Mouse (Mus musculus): Measurements from ENCODE around the gene Yeats2. TPM values are rescaled to one million over a fixed set of nuclear protein-coding genes. Genes with fewer than 3 reads are reported as not detected.
A peak's percentile ranks its signal among the peaks of the same experiment; 100 is the strongest.

Yeats2 gene
- polyA plus RNA-seq (2014; fragmentation: Nextera tagmentation; extraction: Ambion mirVana), result 46.3 and 53.3 TPM in 2 replicates

- TF ChIP-seq CTCF (IDR thresholded peaks at IDR 0.05; ENCODE audit: low read depth), result 0 out of 2 replicates have a peak, but pooled peaks have one; percentile 8
- Histone ChIP-seq H3K27me3 (ENCODE audit: insufficient read depth, low read length) (no peaks in the 10 kb centered on the region), H3K4me2 (peak within 1 kb of the TSS; percentile 85), H3K9me3 (ENCODE audit: low read depth, low read length) (no peaks in the 10 kb centered on the region), H3K9ac (peak within 1 kb of the TSS; percentile 91), H3K4me3 (ENCODE audit: low read depth, low read length) (peak within 1 kb of the TSS; percentile 81), H3K4me1 (ENCODE audit: insufficient read depth) (peaks cover 11% of the 10 kb centered on the region; the same call in 1 of the 2 replicates), H3K36me3 (ENCODE audit: insufficient read depth) (peaks cover 10% of the 10 kb centered on the region; the same call in 1 of the 2 replicates), H3K27ac (ENCODE audit: low read depth) (peak within 1 kb of the TSS; percentile 92)
- DNase-seq (peak; percentile 85), ATAC-seq (ENCODE audit: insufficient read depth) (peak; percentile 95)
- under 1% methylated on average over 76 of the region's 92 CpGs for WGBS
Measured at GRCm38 (mm10) chr16:20140772-20141531, at the start of gene Yeats2. Gene Yeats2, plus strand, starts transcription at chr16:20141063.

GRCm38 (mm10) chr16:20095966-20096365 is 44.9 kb upstream of the Yeats2 start:
- Histone ChIP-seq H3K27me3 (ENCODE audit: insufficient read depth, low read length) (no peaks in the 10 kb centered on the region), H3K27ac (ENCODE audit: low read depth) (no peak overlapping the region), H3K9me3 (ENCODE audit: low read depth, low read length) (no peaks in the 10 kb centered on the region), H3K9ac (no peak overlapping the region), H3K36me3 (ENCODE audit: insufficient read depth) (no peaks in the 10 kb centered on the region), H3K4me3 (ENCODE audit: low read depth, low read length) (no peak overlapping the region), H3K4me2 (no peak overlapping the region), H3K4me1 (ENCODE audit: insufficient read depth) (no peaks in the 10 kb centered on the region)
- TF ChIP-seq CTCF (IDR thresholded peaks at IDR 0.05; ENCODE audit: low read depth), result peak; percentile 56; the same call in 1 of the 2 replicates
- WGBS, result 73% methylated on average over 2 of the region's 2 CpGs
- peak; percentile 38 for DNase-seq
- ATAC-seq (ENCODE audit: insufficient read depth), result no peak

GRCm38 (mm10) chr16:20097069-20097710 is 43.7 kb upstream of the Yeats2 start, which contains the start of gene Klhl24:
Gene Klhl24, plus strand, starts transcription at chr16:20097542.
- no peaks in the 10 kb centered on the region for H3K36me3 ChIP-seq (ENCODE audit: insufficient read depth)
- H3K4me2 ChIP-seq, result peak within 1 kb of the TSS; percentile 61
- H3K27ac ChIP-seq (ENCODE audit: low read depth), result peak within 1 kb of the TSS; percentile 99
- peak; percentile 77 for TF ChIP-seq CTCF (IDR thresholded peaks at IDR 0.05; ENCODE audit: low read depth)
- ATAC-seq (ENCODE audit: insufficient read depth), result peak; percentile 94
- no peaks in the 10 kb centered on the region for H3K27me3 ChIP-seq (ENCODE audit: insufficient read depth, low read length)
- peak within 1 kb of the TSS; percentile 92 for H3K4me3 ChIP-seq (ENCODE audit: low read depth, low read length)
- under 1% methylated on average over 29 of the region's 29 CpGs for WGBS
- H3K9me3 ChIP-seq (ENCODE audit: low read depth, low read length), result no peaks in the 10 kb centered on the region
- no peaks in the 10 kb centered on the region for H3K4me1 ChIP-seq (ENCODE audit: insufficient read depth)
- peak; percentile 98 for DNase-seq
- peak within 1 kb of the TSS; percentile 94 for H3K9ac ChIP-seq

- Histone ChIP-seq H3K4me1 (ENCODE audit: insufficient read depth) (no peaks in the 10 kb centered on the region), H3K4me2 (peak overlapping the region; percentile 61), H3K9ac (peak overlapping the region; percentile 94), H3K4me3 (ENCODE audit: low read depth, low read length) (peak overlapping the region; percentile 92), H3K9me3 (ENCODE audit: low read depth, low read length) (no peaks in the 10 kb centered on the region), H3K27ac (ENCODE audit: low read depth) (peak overlapping the region; percentile 99), H3K27me3 (ENCODE audit: insufficient read depth, low read length) (no peaks in the 10 kb centered on the region), H3K36me3 (ENCODE audit: insufficient read depth) (no peaks in the 10 kb centered on the region)
- DNase-seq, result peak; percentile 96
- TF ChIP-seq CTCF (IDR thresholded peaks at IDR 0.05; ENCODE audit: low read depth), result no peak
- WGBS, result under 1% methylated on average over 59 of the region's 61 CpGs
- peak; percentile 95 for ATAC-seq (ENCODE audit: insufficient read depth)
Measured at GRCm38 (mm10) chr16:20097711-20098374, 43.0 kb upstream of the Yeats2 start.

- Histone ChIP-seq H3K9me3 (ENCODE audit: low read depth, low read length) (peaks cover 3% of the 10 kb centered on the region; the same call in 1 of the 2 replicates), H3K9ac (peak overlapping the region; percentile 94), H3K4me2 (peak overlapping the region; percentile 61), H3K4me3 (ENCODE audit: low read depth, low read length) (peak overlapping the region; percentile 92), H3K36me3 (ENCODE audit: insufficient read depth) (peaks cover 3% of the 10 kb centered on the region; the same call in 1 of the 2 replicates), H3K27me3 (ENCODE audit: insufficient read depth, low read length) (no peaks in the 10 kb centered on the region), H3K4me1 (ENCODE audit: insufficient read depth) (no peaks in the 10 kb centered on the region), H3K27ac (ENCODE audit: low read depth) (peak overlapping the region; percentile 99)
- TF ChIP-seq CTCF (IDR thresholded peaks at IDR 0.05; ENCODE audit: low read depth), result no peak
- 4% methylated on average over 4 of the region's 4 CpGs for WGBS
- DNase-seq, result no peak
- no peak for ATAC-seq (ENCODE audit: insufficient read depth)
Measured at GRCm38 (mm10) chr16:20098375-20098727, 42.5 kb upstream of the Yeats2 start.

- H3K36me3 ChIP-seq (ENCODE audit: insufficient read depth), result peaks cover 10% of the 10 kb centered on the region; the same call in 1 of the 2 replicates
- no peak overlapping the region for H3K9ac ChIP-seq
- 0 out of 2 replicates have a peak, but pooled peaks have one; percentile 5 for TF ChIP-seq CTCF (IDR thresholded peaks at IDR 0.05; ENCODE audit: low read depth)
- DNase-seq, result peak; percentile 55
- H3K4me3 ChIP-seq (ENCODE audit: low read depth, low read length), result peak overlapping the region; percentile 92; the same call in 1 of the 2 replicates
- H3K9me3 ChIP-seq (ENCODE audit: low read depth, low read length), result peaks cover 10% of the 10 kb centered on the region; the same call in 1 of the 2 replicates
- H3K27ac ChIP-seq (ENCODE audit: low read depth), result no peak overlapping the region
- peak overlapping the region; percentile 61; the same call in 1 of the 2 replicates for H3K4me2 ChIP-seq
- 81% methylated on average over 6 of the region's 6 CpGs for WGBS
- no peaks in the 10 kb centered on the region for H3K4me1 ChIP-seq (ENCODE audit: insufficient read depth)
- no peak for ATAC-seq (ENCODE audit: insufficient read depth)
- no peaks in the 10 kb centered on the region for H3K27me3 ChIP-seq (ENCODE audit: insufficient read depth, low read length)
Measured at GRCm38 (mm10) chr16:20098866-20099629, 41.8 kb upstream of the Yeats2 start.
